Mouse (Mus musculus) liver, adult 2 months (tissue): ENCODE data around the gene Gm43738. TPM values are rescaled to one million over a fixed set of nuclear protein-coding genes. Genes with fewer than 3 reads are reported as not detected.

ENCODE experiments used
- DNase-seq: peaks from one replicate; pipeline ENCODE4 v3.0.0-alpha.2; 2011; ENCODE audit warnings: low read depth, low spot score; ENCODE audit errors: extremely low read depth
- H3K27ac ChIP-seq: fragments of 200-500 bp; replicated peaks from 2 replicates; pipeline ENCODE4 v1.5.1; 2012; ENCODE audit warnings: low read depth, mild to moderate bottlenecking, control low read depth, inconsistent platforms, low read length; ENCODE audit not compliant: insufficient read depth
- H3K27me3 ChIP-seq: fragments of 200-500 bp; 2 replicates; pipeline ENCODE4 v1.6.1; 2012; ENCODE audit warnings: mild to moderate bottlenecking, moderate library complexity, low read length, inconsistent platforms; ENCODE audit not compliant: control insufficient read depth, insufficient read depth
- H3K36me3 ChIP-seq: fragments of 200-500 bp; 2 replicates; pipeline ENCODE4 v1.6.1; 2012; ENCODE audit warnings: low read length, inconsistent platforms; ENCODE audit not compliant: control insufficient read depth, insufficient read depth
- H3K4me1 ChIP-seq: fragments of 200-500 bp; 2 replicates; pipeline ENCODE4 v1.6.1; 2011; ENCODE audit warnings: low read length; ENCODE audit not compliant: control insufficient read depth, insufficient read depth
- H3K4me3 ChIP-seq: fragments of 200-500 bp; 2 replicates; pipeline ENCODE4 v1.5.1; 2011; ENCODE audit warnings: low read depth, mild to moderate bottlenecking, control low read depth, low read length, moderate library complexity; ENCODE audit not compliant: insufficient read depth
- H3K79me2 ChIP-seq: fragments of 200-500 bp; 2 replicates; pipeline ENCODE4 v1.6.1; 2012; ENCODE audit warnings: inconsistent platforms, mild to moderate bottlenecking, low read length, moderate library complexity; ENCODE audit not compliant: control insufficient read depth, insufficient read depth
- H3K9ac ChIP-seq: fragments of 200-500 bp; 2 replicates; pipeline ENCODE4 v1.6.1; 2012; ENCODE audit warnings: low read depth, mild to moderate bottlenecking, control low read depth, inconsistent platforms, low read length
- CTCF ChIP-seq: fragments of 200-500 bp; IDR thresholded peaks from 2 replicates; pipeline ENCODE4 v1.5.1; 2011; ENCODE audit warnings: low read depth, low read length, control low read depth
- POLR2A ChIP-seq: fragments of 200-500 bp; IDR thresholded peaks from 2 replicates; pipeline ENCODE4 v1.6.1; 2011; ENCODE audit warnings: low read length, control low read depth; ENCODE audit not compliant: insufficient read depth; ENCODE audit errors: extremely low read depth
- WGBS: fragments of 180-500 bp; shearing (Covaris S2); methylation state at CpG from one replicate; pipeline ENCODE4 v1.1.7; 2018; 5-methylcytosine and 5-hydroxymethylcytosine counted together
- polyA plus RNA-seq: library from polyadenylated mRNA; depleted of rRNA; stranded (reverse); fragments of >200 nt; gene quantifications from 2 replicates; pipeline ENCODE4 v1.2.3, GENCODE M21; 2012
- total RNA-seq: library from RNA; depleted of rRNA; stranded (reverse); fragments of >200 nt; gene quantifications from 2 replicates; pipeline ENCODE4 v1.2.3, GENCODE M21; 2014

Gene Gm43738
- total and polyA plus RNA-seq, 2 experiments, result 0.05 TPM; not detected in 1

GRCm38 (mm10) chr3:89090694-89091655 is 9.9 kb downstream of the Gm43738 start:
- Histone ChIP-seq H3K9ac (peak overlapping the region; percentile 84), H3K79me2 (no peaks in the 10 kb centered on the region), H3K4me1 (peaks cover 13% of the 10 kb centered on the region), H3K27me3 (no peaks in the 10 kb centered on the region), H3K27ac (no peak overlapping the region; the same call in 1 of the 2 replicates), H3K4me3 (peak overlapping the region; percentile 65), H3K36me3 (peaks cover 2% of the 10 kb centered on the region; the same call in 1 of the 2 replicates)
- peak; percentile 49 for DNase-seq
- TF ChIP-seq CTCF (peak; percentile 71), POLR2A (0 out of 2 replicates have a peak, but pooled peaks have one; percentile 16)
- WGBS, result 1% methylated on average over 71 of the region's 74 CpGs

- H3K27ac ChIP-seq, result peak overlapping the region; percentile 65
- no peaks in the 10 kb centered on the region for H3K27me3 ChIP-seq
- peak overlapping the region; percentile 65 for H3K4me3 ChIP-seq
- H3K79me2 ChIP-seq, result no peaks in the 10 kb centered on the region
- no peaks in the 10 kb centered on the region; the same call in 1 of the 2 replicates for H3K36me3 ChIP-seq
- H3K9ac ChIP-seq, result peak overlapping the region; percentile 84
- H3K4me1 ChIP-seq, result peaks cover 13% of the 10 kb centered on the region
- 1% methylated on average over 39 of the region's 40 CpGs for whole genome bisulfite sequencing
- TF ChIP-seq POLR2A (peak; percentile 45; the same call in 1 of the 2 replicates), CTCF (no peak)
- peak; percentile 89 for DNase-seq
These were observed 10.9 kb downstream of the Gm43738 start for GRCm38 (mm10) chr3:89089882-89090591.

- no peaks in the 10 kb centered on the region for H3K27me3 ChIP-seq
- H3K79me2 ChIP-seq, result no peaks in the 10 kb centered on the region
- 51% methylated on average over 14 of the region's 14 CpGs for WGBS
- no peak overlapping the region; the same call in 1 of the 2 replicates for H3K9ac ChIP-seq
- peaks cover 13% of the 10 kb centered on the region for H3K4me1 ChIP-seq
- no peak for DNase-seq
- H3K4me3 ChIP-seq, result peak overlapping the region; percentile 3; the same call in 1 of the 2 replicates
- H3K27ac ChIP-seq, result no peak overlapping the region
- TF ChIP-seq CTCF (no peak), POLR2A (no peak)
- H3K36me3 ChIP-seq, result no peaks in the 10 kb centered on the region
These were observed 11.9 kb downstream of the Gm43738 start for GRCm38 (mm10) chr3:89088974-89089373.

DNA sequence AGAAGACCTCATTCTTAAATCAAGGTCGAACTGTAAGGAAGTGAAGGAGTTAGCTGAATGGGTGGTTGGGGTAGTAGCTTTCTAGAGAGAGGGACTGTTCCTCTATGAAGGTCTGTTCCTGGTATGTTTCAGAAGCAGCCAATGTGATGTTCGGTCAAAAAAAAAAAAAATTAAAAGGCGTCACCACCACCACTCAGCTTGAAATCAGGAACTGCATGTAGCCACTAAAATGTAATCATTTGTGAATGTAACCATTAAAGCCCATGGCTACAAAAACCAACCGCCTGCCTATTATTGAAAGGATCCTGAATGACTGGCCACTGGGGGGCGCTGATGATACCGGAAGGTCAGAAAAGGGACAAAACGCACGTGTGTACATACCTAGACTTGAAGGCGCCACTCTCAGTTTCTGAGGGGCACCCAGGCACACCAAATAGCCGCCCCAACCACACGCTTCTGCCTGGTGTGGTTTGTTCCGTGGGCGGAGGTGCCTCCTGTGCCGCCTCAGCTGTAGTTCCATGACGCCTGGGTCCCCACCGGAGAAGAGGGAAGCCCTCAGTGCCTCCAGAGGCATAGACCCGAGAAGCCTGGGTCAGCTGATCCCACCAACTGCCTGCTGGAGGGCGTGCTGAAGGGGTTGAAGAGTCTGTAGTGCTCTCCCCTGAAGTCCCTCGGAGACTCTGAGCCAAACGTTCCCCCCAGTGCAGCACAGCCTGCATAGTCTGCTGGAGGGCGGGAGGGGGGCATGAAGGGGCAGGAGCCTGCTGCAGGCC is 13.4 kb downstream of the Gm43738 start:
- Histone ChIP-seq H3K36me3 (no peaks in the 10 kb centered on the region), H3K27ac (no peak overlapping the region), H3K4me3 (no peak overlapping the region), H3K9ac (no peak overlapping the region), H3K4me1 (peaks cover 13% of the 10 kb centered on the region), H3K27me3 (no peaks in the 10 kb centered on the region), H3K79me2 (no peaks in the 10 kb centered on the region)
- peak; percentile 53 for DNase-seq
- no peak for TF ChIP-seq POLR2A
- peak; percentile 49 for TF ChIP-seq CTCF
- WGBS, result 36% methylated on average over 21 of the region's 21 CpGs

DNA sequence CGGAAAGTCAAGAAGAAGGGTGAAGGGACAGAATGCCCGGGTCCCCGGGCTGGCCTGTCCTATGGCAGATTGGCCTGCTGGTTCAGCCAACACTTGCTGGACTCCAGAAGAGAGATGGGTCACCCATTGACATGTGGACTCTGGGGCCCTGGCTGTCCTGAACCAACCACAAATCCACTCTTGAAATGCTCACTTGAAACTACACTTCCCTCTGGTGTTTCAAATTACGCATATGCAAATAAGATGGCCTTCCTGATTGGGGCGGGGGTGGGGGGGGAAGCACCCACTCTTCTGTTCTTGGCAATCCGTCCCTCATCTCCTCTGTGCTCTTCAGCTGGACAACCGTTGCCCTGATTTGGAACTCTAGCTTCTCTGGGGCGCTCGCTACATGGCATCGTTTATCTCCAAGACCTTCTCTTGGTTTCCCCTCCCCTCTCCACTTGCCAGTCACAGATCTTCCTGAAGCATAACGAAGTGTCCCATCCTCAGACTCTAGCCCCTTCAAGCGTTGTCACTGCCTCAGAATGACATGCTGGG is 16.2 kb downstream of the Gm43738 start:
- Histone ChIP-seq H3K27me3 (no peaks in the 10 kb centered on the region), H3K9ac (no peak overlapping the region), H3K4me3 (no peak overlapping the region), H3K27ac (no peak overlapping the region), H3K79me2 (no peaks in the 10 kb centered on the region), H3K4me1 (peaks cover 8% of the 10 kb centered on the region), H3K36me3 (peaks cover under 1% of the 10 kb centered on the region; the same call in 1 of the 2 replicates)
- DNase-seq, result no peak
- TF ChIP-seq CTCF (no peak), POLR2A (no peak)
- 88% methylated on average over 12 of the region's 12 CpGs for WGBS
